Mouse (Mus musculus): Measurements from ENCODE around the gene Fam168a. TPM values are rescaled to one million over a fixed set of nuclear protein-coding genes. Genes with fewer than 3 reads are reported as not detected.
"Not testable (repeated sequence)": the region's sequence is repeated elsewhere in the genome, so short reads cannot be mapped to it uniquely, and the experiment has no call there.

The Fam168a gene
- total and polyA plus RNA-seq, 3 experiments: 36.3 to 39.8 (median 37.1) TPM

DNA sequence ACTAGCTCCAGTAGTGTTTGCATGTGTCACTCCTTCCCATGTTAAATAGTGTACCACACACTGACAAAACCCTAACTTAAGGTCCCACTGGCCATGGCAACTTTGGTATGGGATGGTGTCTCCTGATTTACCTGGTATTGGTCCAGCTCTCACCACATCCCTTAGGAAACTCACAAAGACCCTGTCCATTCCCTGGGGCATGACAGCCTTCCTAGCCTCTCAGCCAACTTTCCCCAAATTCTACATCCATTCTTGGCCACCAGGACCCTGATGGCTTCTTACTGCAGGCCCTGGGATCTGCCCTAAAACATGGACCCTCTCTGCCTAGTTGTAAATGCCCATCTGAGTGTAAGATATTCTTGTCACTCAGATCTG lies 138.6 kb downstream of the Fam168a start:
- Histone ChIP-seq H3K79me2 (replicated peaks; ENCODE audit: control insufficient read depth, insufficient read depth, low read length) (no peaks in the 10 kb centered on the region), H3K27ac (peak overlapping the region; percentile 44), H3K9ac (ENCODE audit: low read depth, low read length) (no peak overlapping the region), H3K4me1 (ENCODE audit: control insufficient read depth, insufficient read depth, low read length) (peaks cover 6% of the 10 kb centered on the region), H3K4me3 (no peak overlapping the region), H3K27me3 (ENCODE audit: control insufficient read depth, insufficient read depth, low read length) (no peaks in the 10 kb centered on the region), H3K36me3 (ENCODE audit: control insufficient read depth, insufficient read depth, low read length) (no peaks in the 10 kb centered on the region)
- DNase-seq: no peak
- intact Hi-C loops (cut with DNase I): no loop called here
- TF ChIP-seq POLR2A (IDR thresholded peaks at IDR 0.05; ENCODE audit: insufficient read depth, low read depth, low read length) (no peak), EP300 (IDR thresholded peaks at IDR 0.05; ENCODE audit: insufficient read depth, low read depth, low read length) (no peak), CTCF (IDR thresholded peaks at IDR 0.05) (no peak)

- no peak overlapping the region for H3K4me3 ChIP-seq
- DNase-seq: peak; percentile 39 to 73
- no peak for TF ChIP-seq POLR2A (IDR thresholded peaks at IDR 0.05; ENCODE audit: insufficient read depth, low read depth, low read length)
- peak; percentile 76; the same call in 1 of the 2 replicates for TF ChIP-seq EP300 (IDR thresholded peaks at IDR 0.05; ENCODE audit: insufficient read depth, low read depth, low read length)
- no peak for TF ChIP-seq CTCF (IDR thresholded peaks at IDR 0.05)
- no peak overlapping the region for H3K9ac ChIP-seq (ENCODE audit: low read depth, low read length)
- WGBS: 19% methylated on average over 1 of the region's 1 CpGs
- no peaks in the 10 kb centered on the region for H3K36me3 ChIP-seq (ENCODE audit: control insufficient read depth, insufficient read depth, low read length)
- no peaks in the 10 kb centered on the region for H3K79me2 ChIP-seq (replicated peaks; ENCODE audit: control insufficient read depth, insufficient read depth, low read length)
- intact Hi-C loops (cut with DNase I): no loop called here
- H3K4me1 ChIP-seq (ENCODE audit: control insufficient read depth, insufficient read depth, low read length): peaks cover 6% of the 10 kb centered on the region
- H3K27me3 ChIP-seq (ENCODE audit: control insufficient read depth, insufficient read depth, low read length): no peaks in the 10 kb centered on the region
- H3K27ac ChIP-seq: peak overlapping the region; percentile 44
Measured at GRCm38 (mm10) chr7:100845412-100845811, 139.0 kb downstream of the Fam168a start.

DNA sequence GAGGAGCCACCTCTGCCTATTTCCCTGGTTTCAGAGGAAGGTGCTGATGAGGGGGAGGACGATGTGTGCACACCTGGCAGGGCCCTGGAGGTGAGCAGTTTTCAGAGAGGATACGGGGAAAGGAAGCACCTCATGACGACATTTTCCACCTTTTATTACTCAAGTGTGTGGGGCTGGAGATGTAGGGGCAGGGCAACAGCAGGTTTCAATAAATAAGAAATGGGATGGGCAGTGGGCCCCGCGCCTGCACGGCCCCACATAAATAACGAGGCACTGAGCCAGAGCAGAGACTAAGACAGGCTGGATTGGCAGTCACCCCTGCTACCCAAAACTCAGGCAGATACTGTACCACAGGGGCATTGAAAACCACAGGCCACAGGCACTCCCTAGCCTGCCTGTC lies 139.6 kb downstream of the Fam168a start:
- H3K9ac ChIP-seq (ENCODE audit: low read depth, low read length); H3K27ac ChIP-seq; H3K4me3 ChIP-seq; intact Hi-C loops (cut with DNase I); H3K4me1 ChIP-seq (ENCODE audit: control insufficient read depth, insufficient read depth, low read length); H3K36me3 ChIP-seq (ENCODE audit: control insufficient read depth, insufficient read depth, low read length); H3K27me3 ChIP-seq (ENCODE audit: control insufficient read depth, insufficient read depth, low read length); H3K79me2 ChIP-seq (replicated peaks; ENCODE audit: control insufficient read depth, insufficient read depth, low read length): not testable (repeated sequence)
- WGBS: 63% methylated on average over 7 of the region's 7 CpGs
- peak in 1 of 2 experiments; percentile 15 for DNase-seq

DNA sequence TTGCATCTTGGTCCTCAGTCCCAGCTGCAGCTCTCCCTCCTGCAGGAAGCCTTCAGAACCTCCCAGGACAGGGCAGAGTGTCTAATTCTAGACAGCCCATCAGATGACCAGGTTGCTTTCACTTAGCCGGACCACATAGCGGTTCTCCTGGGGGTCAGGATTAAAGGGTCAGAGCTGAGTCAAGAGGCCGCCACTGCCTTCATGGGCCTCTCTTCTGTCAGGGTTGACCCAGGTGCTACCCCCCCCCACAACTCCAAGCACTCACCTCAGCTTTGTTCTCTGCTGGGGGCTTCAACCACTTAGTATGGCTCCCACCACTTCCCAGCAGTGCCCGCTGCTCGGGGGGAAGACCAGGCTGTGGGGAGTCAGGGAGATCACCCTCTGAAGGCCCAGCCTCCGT lies 140.7 kb downstream of the Fam168a start:
- TF ChIP-seq POLR2A (IDR thresholded peaks at IDR 0.05; ENCODE audit: insufficient read depth, low read depth, low read length) (no peak), EP300 (IDR thresholded peaks at IDR 0.05; ENCODE audit: insufficient read depth, low read depth, low read length) (no peak), CTCF (IDR thresholded peaks at IDR 0.05) (no peak)
- no peak for DNase-seq
- Histone ChIP-seq H3K4me1 (ENCODE audit: control insufficient read depth, insufficient read depth, low read length) (peaks cover 8% of the 10 kb centered on the region), H3K27me3 (ENCODE audit: control insufficient read depth, insufficient read depth, low read length) (no peaks in the 10 kb centered on the region), H3K4me3 (no peak overlapping the region), H3K27ac (no peak overlapping the region), H3K79me2 (replicated peaks; ENCODE audit: control insufficient read depth, insufficient read depth, low read length) (no peaks in the 10 kb centered on the region), H3K36me3 (ENCODE audit: control insufficient read depth, insufficient read depth, low read length) (no peaks in the 10 kb centered on the region), H3K9ac (ENCODE audit: low read depth, low read length) (no peak overlapping the region)
- intact Hi-C loops (cut with DNase I): no loop called here
- 96% methylated on average over 6 of the region's 6 CpGs for WGBS

DNA sequence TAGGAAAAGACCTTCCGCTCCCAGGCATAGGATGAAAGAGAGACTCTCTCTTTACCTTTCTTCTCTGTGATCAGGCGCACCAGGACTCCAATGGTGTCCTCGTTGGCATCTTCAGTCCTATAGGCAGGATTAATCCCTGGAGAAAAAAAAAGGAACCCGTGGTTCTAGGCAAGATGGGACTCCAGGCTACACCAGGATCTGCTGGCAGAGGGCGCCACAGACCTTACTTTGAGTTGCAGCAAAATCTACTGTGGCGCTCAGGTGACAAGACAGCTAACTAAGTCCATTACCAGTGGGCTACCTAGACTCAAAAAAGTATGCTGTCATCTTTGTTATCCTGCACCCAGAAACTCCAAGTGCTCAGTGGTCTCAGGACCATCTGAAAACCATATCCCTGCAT lies 142.3 kb downstream of the Fam168a start:
- intact Hi-C loops (cut with DNase I): loop anchor here (1.0 kb wide), 2 partner anchors 18 to 38 kb away; no protein-coding TSS in a partner anchor
- H3K79me2 ChIP-seq (replicated peaks; ENCODE audit: control insufficient read depth, insufficient read depth, low read length): no peaks in the 10 kb centered on the region
- TF ChIP-seq CTCF (IDR thresholded peaks at IDR 0.05) (peak; percentile 93), EP300 (IDR thresholded peaks at IDR 0.05; ENCODE audit: insufficient read depth, low read depth, low read length) (0 out of 2 replicates have a peak, but pooled peaks have one; percentile 32), POLR2A (IDR thresholded peaks at IDR 0.05; ENCODE audit: insufficient read depth, low read depth, low read length) (no peak)
- DNase-seq: peak; percentile 67 to 82
- no peak overlapping the region for H3K9ac ChIP-seq (ENCODE audit: low read depth, low read length)
- 42% methylated on average over 6 of the region's 6 CpGs for WGBS
- H3K4me1 ChIP-seq (ENCODE audit: control insufficient read depth, insufficient read depth, low read length): peaks cover 15% of the 10 kb centered on the region
- H3K27me3 ChIP-seq (ENCODE audit: control insufficient read depth, insufficient read depth, low read length): no peaks in the 10 kb centered on the region
- H3K4me3 ChIP-seq: no peak overlapping the region
- no peak overlapping the region for H3K27ac ChIP-seq
- H3K36me3 ChIP-seq (ENCODE audit: control insufficient read depth, insufficient read depth, low read length): no peaks in the 10 kb centered on the region

- intact Hi-C loops (cut with DNase I): loop anchor here (1.0 kb wide), 1 partner anchor 17 kb away; no protein-coding TSS in a partner anchor
- no peak overlapping the region for H3K27ac ChIP-seq
Measured at GRCm38 (mm10) chr7:100849508-100849907, 143.1 kb downstream of the Fam168a start.

More at GRCm38 (mm10) chr7:100849508-100849907, 143.1 kb downstream of the Fam168a start:
- no peak for DNase-seq
- peaks cover 17% of the 10 kb centered on the region for H3K4me1 ChIP-seq (ENCODE audit: control insufficient read depth, insufficient read depth, low read length)
- 98% methylated on average over 2 of the region's 2 CpGs for WGBS
- no peaks in the 10 kb centered on the region for H3K79me2 ChIP-seq (replicated peaks; ENCODE audit: control insufficient read depth, insufficient read depth, low read length)
- no peak overlapping the region for H3K4me3 ChIP-seq
- no peak overlapping the region for H3K9ac ChIP-seq (ENCODE audit: low read depth, low read length)
- no peaks in the 10 kb centered on the region for H3K27me3 ChIP-seq (ENCODE audit: control insufficient read depth, insufficient read depth, low read length)
- H3K36me3 ChIP-seq (ENCODE audit: control insufficient read depth, insufficient read depth, low read length): no peaks in the 10 kb centered on the region
- TF ChIP-seq POLR2A (IDR thresholded peaks at IDR 0.05; ENCODE audit: insufficient read depth, low read depth, low read length): no peak
- TF ChIP-seq CTCF (IDR thresholded peaks at IDR 0.05): no peak
- no peak for TF ChIP-seq EP300 (IDR thresholded peaks at IDR 0.05; ENCODE audit: insufficient read depth, low read depth, low read length)
